Mouse (Mus musculus) T-helper 1 cell (primary cell): ENCODE data around the gene Fyco1.
"Not testable (repeated sequence)": the region's sequence is repeated elsewhere in the genome, so short reads cannot be mapped to it uniquely, and the experiment has no call there.

Experiments used
- in situ Hi-C: fragments of 300-600 bp; cut with MboI, MseI; formaldehyde crosslinking; loops from one replicate; pipeline ENCODE4 v1.15.1; 2025; ENCODE audit warnings: high pct_unique_total_duplicates

Gene Fyco1

GRCm38 (mm10) chr9:123815444-123815843 lies 36.3 kb downstream of the Fyco1 start:
- in situ Hi-C loops, result no loop called here

DNA sequence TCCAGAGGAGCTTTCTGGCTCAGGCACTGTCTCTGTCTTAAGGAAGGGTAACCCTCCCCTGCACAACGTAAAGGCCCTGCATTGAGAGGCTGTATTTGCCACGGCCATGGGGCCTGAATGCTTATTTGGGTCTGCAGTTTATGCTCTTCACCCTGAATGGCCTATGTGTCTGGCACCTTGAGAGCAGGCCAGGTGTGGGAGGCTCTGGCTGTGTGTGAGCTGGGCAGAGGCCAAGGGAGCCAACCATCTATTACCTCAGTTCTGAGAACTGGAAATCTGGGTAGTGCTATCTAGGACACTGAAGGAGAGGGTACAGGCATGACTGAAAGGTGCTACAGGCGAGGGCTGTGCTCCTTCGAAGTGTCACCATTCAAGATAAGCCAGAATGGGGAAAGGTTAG lies 36.9 kb downstream of the Fyco1 start:
- in situ Hi-C loops, result no loop called here

GRCm38 (mm10) chr9:123814326-123814725 lies 37.4 kb downstream of the Fyco1 start:
- in situ Hi-C loops, result no loop called here

GRCm38 (mm10) chr9:123811831-123812230 lies 39.9 kb downstream of the Fyco1 start:
- in situ Hi-C loops, result no loop called here

- in situ Hi-C loops, result no loop called here
Observed at GRCm38 (mm10) chr9:123808583-123808982, 43.1 kb downstream of the Fyco1 start.

DNA sequence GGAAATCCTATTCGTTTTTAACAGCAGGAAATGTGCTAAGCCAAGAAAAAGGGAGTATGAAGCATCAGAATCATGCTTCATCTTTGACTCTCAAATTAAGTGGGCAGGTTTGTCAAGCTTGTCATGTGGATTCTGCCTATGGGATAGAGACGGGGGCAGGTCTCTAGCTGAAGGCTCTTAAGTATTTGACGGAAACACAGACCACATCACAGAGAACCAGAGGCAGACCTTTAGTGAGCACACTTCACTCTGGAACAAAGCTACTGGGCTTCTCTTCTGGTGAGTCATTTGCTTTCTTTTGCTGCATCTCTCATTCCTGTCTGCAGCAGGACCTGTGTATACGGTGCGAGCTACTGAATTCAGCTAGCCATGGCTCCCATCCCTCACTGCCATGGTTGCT lies 45.4 kb downstream of the Fyco1 start, which contains the start of gene Cxcr6:
Gene Cxcr6 (plus strand): TSS at position 209 of the 400 bp plus-strand sequence.
- in situ Hi-C loops, result no loop called here

- in situ Hi-C loops, result no loop called here
Observed at GRCm38 (mm10) chr9:123805241-123805640, 46.5 kb downstream of the Fyco1 start.

GRCm38 (mm10) chr9:123802896-123803295 lies 48.8 kb downstream of the Fyco1 start:
- in situ Hi-C loops, result no loop called here

GRCm38 (mm10) chr9:123802421-123802820 lies 49.3 kb downstream of the Fyco1 start:
- in situ Hi-C loops, result no loop called here

GRCm38 (mm10) chr9:123801527-123801926 lies 50.2 kb downstream of the Fyco1 start:
- in situ Hi-C loops, result no loop called here

GRCm38 (mm10) chr9:123796174-123796573 lies 55.5 kb downstream of the Fyco1 start:
- in situ Hi-C loops, result loop anchor here (10.0 to 25.0 kb wide), 2 partner anchors 61 to 134 kb away; no protein-coding TSS in a partner anchor

- in situ Hi-C loops, result loop anchor here (25.0 kb wide), 1 partner anchor 127 kb away; no protein-coding TSS in a partner anchor
Observed at GRCm38 (mm10) chr9:123788855-123789529, 62.7 kb downstream of the Fyco1 start.

DNA sequence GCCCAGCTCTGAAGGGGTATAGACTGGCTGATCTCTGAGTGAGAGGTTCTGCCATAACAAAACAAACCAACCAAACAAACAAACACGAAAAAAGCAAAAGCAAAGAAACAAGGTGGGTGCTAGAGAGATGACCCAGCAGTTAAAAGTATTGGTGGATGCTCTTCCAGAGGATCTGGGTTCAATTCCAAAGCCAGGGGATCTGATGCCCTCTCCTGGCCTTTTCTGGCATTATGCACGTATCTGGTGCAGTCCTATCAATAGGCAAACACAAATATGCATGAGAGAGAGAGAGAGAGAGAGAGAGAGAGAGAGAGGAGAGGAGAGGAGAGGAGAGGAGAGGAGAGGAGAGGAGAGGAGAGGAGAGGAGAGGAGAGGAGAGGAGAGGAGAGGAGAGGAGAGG lies 78.4 kb downstream of the Fyco1 start:
- in situ Hi-C loops, result not testable (repeated sequence)

- in situ Hi-C loops, result no loop called here
Observed at GRCm38 (mm10) chr9:123769532-123769931, 82.2 kb downstream of the Fyco1 start.

GRCm38 (mm10) chr9:123768443-123768842 lies 83.3 kb downstream of the Fyco1 start:
- in situ Hi-C loops, result no loop called here

- in situ Hi-C loops, result no loop called here
Observed at GRCm38 (mm10) chr9:123766996-123767395, 84.7 kb downstream of the Fyco1 start.

GRCm38 (mm10) chr9:123763771-123764170 lies 87.9 kb downstream of the Fyco1 start:
- in situ Hi-C loops, result loop anchor here (5.0 kb wide), 1 partner anchor 41 kb away; no protein-coding TSS in a partner anchor

DNA sequence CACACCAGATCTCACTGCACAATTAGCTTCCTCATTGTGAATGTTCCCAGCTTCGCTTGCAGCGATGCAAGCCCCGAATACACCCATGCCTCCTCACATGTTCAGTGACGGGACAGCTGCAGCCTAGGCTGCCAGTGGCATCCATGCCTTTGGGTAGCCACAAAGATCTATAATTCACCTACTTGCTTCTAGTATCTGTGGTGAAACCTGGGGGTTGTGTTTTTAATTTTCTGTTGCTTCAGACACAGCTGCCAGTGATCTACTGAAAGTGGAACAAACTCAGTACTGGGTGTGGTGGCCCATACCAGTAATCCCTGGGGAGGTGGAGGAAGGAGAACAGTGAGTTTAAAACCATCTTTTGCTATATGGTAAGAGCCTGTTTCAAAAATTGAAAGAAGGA lies 88.8 kb downstream of the Fyco1 start:
- in situ Hi-C loops, result loop anchor here (5.0 kb wide), 1 partner anchor 41 kb away; no protein-coding TSS in a partner anchor

DNA sequence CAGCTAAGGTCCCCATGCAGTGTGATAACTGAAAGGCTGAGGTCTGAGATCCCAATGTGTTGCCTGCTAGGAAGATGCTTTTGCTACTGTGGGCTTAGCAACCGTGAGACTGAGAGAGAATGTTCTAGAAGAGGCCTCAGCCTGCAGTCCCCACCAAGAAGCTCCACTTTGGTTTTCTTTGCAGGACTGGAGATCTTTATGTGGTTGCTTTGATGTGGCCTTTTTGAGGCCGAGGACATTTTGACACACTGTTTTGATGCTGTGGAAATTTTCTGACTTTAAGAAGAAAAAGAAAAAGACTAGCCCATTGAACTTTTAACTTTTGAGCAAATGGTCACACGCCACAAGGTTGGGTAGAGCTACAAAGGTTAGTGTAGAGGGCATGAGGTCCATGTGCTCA lies 90.9 kb downstream of the Fyco1 start:
- in situ Hi-C loops, result loop anchor here (5.0 kb wide), 1 partner anchor 39 kb away; no protein-coding TSS in a partner anchor

- in situ Hi-C loops, result no loop called here
Observed at GRCm38 (mm10) chr9:123758645-123759044, 93.1 kb downstream of the Fyco1 start.

- in situ Hi-C loops, result no loop called here
Observed at GRCm38 (mm10) chr9:123758156-123758555, 93.5 kb downstream of the Fyco1 start.

DNA sequence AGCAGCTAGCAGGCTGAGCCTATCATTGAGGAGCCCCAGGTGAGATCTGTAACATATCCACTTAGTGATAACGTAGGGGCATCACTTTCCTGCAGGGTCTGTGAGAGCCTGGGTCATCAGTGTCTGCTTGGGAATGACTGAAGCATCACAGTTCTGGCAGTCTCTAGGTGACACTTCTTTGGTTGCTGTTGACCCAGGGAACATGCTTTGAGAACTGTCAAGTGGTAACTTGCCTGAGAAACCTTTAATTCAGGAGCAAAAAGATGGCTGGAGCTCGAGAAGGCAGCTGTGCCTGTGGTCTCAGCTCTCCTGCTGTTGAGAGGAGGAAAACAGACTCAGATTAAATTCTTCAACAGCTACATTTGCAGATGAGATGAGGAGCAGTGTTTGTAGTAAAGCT lies 94.4 kb downstream of the Fyco1 start:
- in situ Hi-C loops, result no loop called here

GRCm38 (mm10) chr9:123756752-123757151 lies 94.9 kb downstream of the Fyco1 start:
- in situ Hi-C loops, result no loop called here
